20 mouse cellular contexts compared by ENCODE assay signal in the genomic region with DNA sequence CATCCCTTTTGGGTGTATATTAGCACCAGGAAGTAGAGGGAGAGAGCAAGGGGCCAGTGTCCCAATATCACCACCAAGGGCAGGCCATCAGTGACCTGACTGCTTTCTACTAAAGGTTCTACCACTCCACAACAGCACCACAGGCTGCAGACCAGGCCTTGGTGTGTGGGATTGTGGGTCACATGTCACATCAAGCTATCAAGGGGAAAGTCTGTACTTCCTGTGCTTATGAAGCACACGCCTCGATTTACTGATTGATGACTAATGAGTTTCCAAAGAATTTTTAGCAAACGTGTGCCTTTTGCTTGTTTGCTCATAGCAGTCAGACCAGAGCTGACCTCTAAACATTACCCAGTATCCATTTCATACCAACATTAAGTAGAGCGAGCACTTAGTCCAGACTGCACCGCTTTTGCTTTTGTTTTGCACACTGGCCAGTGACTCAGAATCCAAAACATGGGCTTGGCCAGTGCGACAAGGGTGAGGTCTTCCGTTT.
DNase-seq lines count a peak whose midpoint lies in the region; ATAC-seq and TF ChIP-seq lines count a peak whose summit lies in the region.
"Had no signal": no experiment of that assay in that cellular context is flagged by ENCODE, and none has a peak within 500 bp of the region (broad histone marks: within the 10 kb centered on the region; RNA-seq: fewer than 3 reads in every experiment).

No protein-coding gene starts in this region.

- 27% methylated on average over 7 of the region's 7 CpGs for WGBS in liver, adult 2 months
- 66% methylated on average over 7 of the region's 7 CpGs for whole genome bisulfite sequencing in liver, postnatal 0 days (ENCODE audit: insufficient replicate concordance)

- TF ChIP-seq EP300 in liver, postnatal 0 days (IDR thresholded peaks at IDR 0.05; ENCODE audit: low read depth): no peak

- H3K4me1 ChIP-seq in liver, adult 2 months (ENCODE audit: control insufficient read depth, insufficient read depth, low read length): peaks cover 7% of the 10 kb centered on the region
- no peaks in the 10 kb centered on the region for H3K4me1 ChIP-seq in liver, postnatal 0 days (ENCODE audit: insufficient read depth)
- H3K4me1 ChIP-seq: embryonic facial prominence, embryonic 13.5 days; heart, embryonic 12.5 days; intestine, embryonic 15.5 days had no signal

- H3K4me3 ChIP-seq in liver, adult 2 months (ENCODE audit: insufficient read depth, low read depth, low read length): no peak overlapping the region
- H3K4me3 ChIP-seq in liver, postnatal 0 days (ENCODE audit: low read depth, low read length): no peak overlapping the region
- H3K4me3 ChIP-seq: embryonic facial prominence, embryonic 13.5 days; forebrain, embryonic 12.5 days; heart, embryonic 12.5 days; intestine, embryonic 15.5 days had no signal

- H3K79me2 ChIP-seq in liver, adult 2 months (ENCODE audit: control insufficient read depth, insufficient read depth, low read length): no peaks in the 10 kb centered on the region

- no peak for TF ChIP-seq POLR2A in liver, adult 2 months (IDR thresholded peaks at IDR 0.05; ENCODE audit: extremely low read depth, insufficient read depth, low read length)

- H3K4me2 ChIP-seq in liver, postnatal 0 days (ENCODE audit: low read depth, low read length): no peak overlapping the region
- H3K4me2 ChIP-seq: embryonic facial prominence, embryonic 13.5 days; forebrain, embryonic 12.5 days; heart, embryonic 12.5 days; intestine, embryonic 15.5 days had no signal

- no peak for TF ChIP-seq CTCF in liver, adult 2 months (IDR thresholded peaks at IDR 0.05; ENCODE audit: low read depth, low read length)
- no peak for TF ChIP-seq CTCF in liver, postnatal 0 days (IDR thresholded peaks at IDR 0.05; ENCODE audit: low read depth)

- DNase-seq in liver, adult 2 months (ENCODE audit: extremely low read depth, low read depth, low spot score): peak; percentile 70
- no peak for DNase-seq in liver, postnatal 0 days
- DNase-seq in induced T-regulatory cell, adult 2 months (ENCODE audit: low read depth): peak; percentile 39
- DNase-seq in right cerebral cortex, postnatal 4 days: no peak
- no peak for DNase-seq in adipocyte (ENCODE audit: low spot score)
- DNase-seq: adrenal gland, adult 8-10 months; cerebellum, adult 11-12 months; cerebellum, adult 9-10 months; cerebellum, postnatal 25 days; gastrocnemius, postnatal 14 days; heart, postnatal 36 days had no signal

- H3K27me3 ChIP-seq in liver, adult 2 months (ENCODE audit: control insufficient read depth, insufficient read depth, low read length): no peaks in the 10 kb centered on the region
- H3K27me3 ChIP-seq in liver, postnatal 0 days (ENCODE audit: insufficient read depth, low read length): no peaks in the 10 kb centered on the region
- H3K27me3 ChIP-seq: embryonic facial prominence, embryonic 13.5 days; forebrain, embryonic 12.5 days; heart, embryonic 12.5 days; intestine, embryonic 15.5 days; Patski had no signal

- H3K36me3 ChIP-seq in liver, adult 2 months (ENCODE audit: control insufficient read depth, insufficient read depth, low read length): no peaks in the 10 kb centered on the region
- H3K36me3 ChIP-seq in liver, postnatal 0 days (replicated peaks; ENCODE audit: insufficient read depth, low read length): no peaks in the 10 kb centered on the region
- H3K36me3 ChIP-seq: embryonic facial prominence, embryonic 13.5 days; forebrain, embryonic 12.5 days; heart, embryonic 12.5 days; intestine, embryonic 15.5 days had no signal

- no peaks in the 10 kb centered on the region for H3K9me3 ChIP-seq in liver, postnatal 0 days (ENCODE audit: low read length)
- H3K9me3 ChIP-seq: embryonic facial prominence, embryonic 13.5 days; forebrain, embryonic 12.5 days; heart, embryonic 12.5 days; intestine, embryonic 15.5 days had no signal

- peak overlapping the region; percentile 38; the same call in 1 of the 2 replicates for H3K27ac ChIP-seq in liver, adult 2 months (replicated peaks; ENCODE audit: insufficient read depth, low read depth, low read length)
- no peak overlapping the region for H3K27ac ChIP-seq in liver, postnatal 0 days (ENCODE audit: low read depth)
- H3K27ac ChIP-seq: embryonic facial prominence, embryonic 13.5 days; forebrain, embryonic 12.5 days; intestine, embryonic 15.5 days had no signal

- no peak overlapping the region for H3K9ac ChIP-seq in liver, adult 2 months (ENCODE audit: low read depth, low read length)
- no peak overlapping the region for H3K9ac ChIP-seq in liver, postnatal 0 days (replicated peaks)
- H3K9ac ChIP-seq: embryonic facial prominence, embryonic 13.5 days; forebrain, embryonic 12.5 days; heart, embryonic 12.5 days; intestine, embryonic 15.5 days had no signal

- no peak for ATAC-seq in liver, postnatal 0 days
- ATAC-seq in CD4-positive, CD25-positive, alpha-beta regulatory T cell, adult 4 months: peak; percentile 77
- no peak for ATAC-seq in cerebellum, adult (ENCODE audit: insufficient number of reproducible peaks, low FRiP score, low TSS enrichment)
- ATAC-seq: forebrain, embryonic 16.5 days; hindbrain, embryonic 16.5 days; intestine, embryonic 15.5 days; Patski had no signal

Comparison
In these comparisons a context has a peak if more than half of its experiments do, and no peak if none do; other contexts are left out.
1. DNase-seq: peak in liver, adult 2 months (single experiment) and induced T-regulatory cell, adult 2 months (single experiment); none in liver, postnatal 0 days (single experiment), right cerebral cortex, postnatal 4 days (single experiment) and adipocyte (single experiment).